In the genomic region with DNA sequence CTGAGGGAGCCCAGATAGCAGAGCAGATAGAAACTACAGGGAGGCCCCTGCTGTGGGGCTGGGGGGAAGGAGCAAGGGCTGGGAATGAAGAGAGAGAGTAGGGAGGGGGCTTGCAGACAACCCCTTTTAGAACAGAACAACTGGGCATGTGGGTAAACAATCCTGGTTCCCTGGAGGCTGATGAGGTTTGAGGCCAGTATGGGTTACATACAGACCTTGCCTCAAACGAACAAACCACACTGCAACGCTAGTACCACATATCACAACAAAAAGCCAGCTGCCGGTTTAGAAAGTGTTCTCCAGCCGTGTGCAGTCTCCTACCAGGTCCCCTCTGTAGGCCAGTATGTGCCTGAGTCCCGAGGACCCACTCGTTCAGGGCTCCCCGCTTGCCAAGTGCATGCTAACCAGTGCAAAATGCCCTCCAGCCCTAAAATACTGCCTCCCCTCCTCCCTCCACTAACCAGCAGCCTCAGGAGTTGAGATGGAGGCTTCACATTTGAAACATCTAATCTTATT, we compare ENCODE assay signal across 10 mouse cellular contexts. TPM values are rescaled to one million over a fixed set of nuclear protein-coding genes. Genes with fewer than 3 reads are reported as not detected.
A peak's percentile ranks its signal among the peaks of the same experiment; 100 is the strongest.
DNase-seq lines count a peak whose midpoint lies in the region; ATAC-seq and TF ChIP-seq lines count a peak whose summit lies in the region.
"Had no signal": no experiment of that assay in that cellular context is flagged by ENCODE, and none has a peak within 500 bp of the region (broad histone marks: within the 10 kb centered on the region; RNA-seq: fewer than 3 reads in every experiment).

No protein-coding gene starts in this region.

- H3K27me3 ChIP-seq in heart, embryonic 14.5 days (ENCODE audit: control insufficient read depth, insufficient read depth, low read length): no peaks in the 10 kb centered on the region
- no peaks in the 10 kb centered on the region for H3K27me3 ChIP-seq in lung, embryonic 16.5 days (ENCODE audit: control insufficient read depth, insufficient read depth, low read depth, low read length)
- no peaks in the 10 kb centered on the region for H3K27me3 ChIP-seq in embryonic facial prominence, embryonic 15.5 days
- H3K27me3 ChIP-seq in liver, postnatal 0 days (ENCODE audit: insufficient read depth, low read length): no peaks in the 10 kb centered on the region

- TF ChIP-seq EP300 in liver, postnatal 0 days (IDR thresholded peaks at IDR 0.05; ENCODE audit: low read depth): no peak

- ATAC-seq in heart, embryonic 14.5 days (ENCODE audit: insufficient number of reproducible peaks, insufficient read depth, low FRiP score, low read depth): no peak
- peak; percentile 35; the same call in 1 of the 2 replicates for ATAC-seq in lung, embryonic 16.5 days (ENCODE audit: low read depth)
- ATAC-seq in embryonic facial prominence, embryonic 15.5 days (ENCODE audit: insufficient number of reproducible peaks, low FRiP score, low TSS enrichment, low read depth): peak; percentile 63; the same call in 1 of the 2 replicates
- no peak for ATAC-seq in liver, postnatal 0 days

- peaks cover 13 to 35% of the 10 kb centered on the region in 2 experiments for H3K4me1 ChIP-seq in heart, embryonic 14.5 days (ENCODE audit: control insufficient read depth in 2 of 2, insufficient read depth in 2 of 2, low read length in 2 of 2)
- H3K4me1 ChIP-seq in lung, embryonic 16.5 days (replicated peaks; ENCODE audit: control insufficient read depth, insufficient read depth, low read length): peaks cover 21% of the 10 kb centered on the region
- peaks cover 22% of the 10 kb centered on the region for H3K4me1 ChIP-seq in embryonic facial prominence, embryonic 15.5 days
- peaks cover 12% of the 10 kb centered on the region; the same call in 1 of the 2 replicates for H3K4me1 ChIP-seq in liver, postnatal 0 days (ENCODE audit: insufficient read depth)

- no peaks in the 10 kb centered on the region for H3K36me3 ChIP-seq in heart, embryonic 14.5 days (ENCODE audit: control insufficient read depth, insufficient read depth, low read length)
- 0 out of 2 replicates have a peak, but pooled peaks cover 2% of the 10 kb centered on the region for H3K36me3 ChIP-seq in lung, embryonic 16.5 days (ENCODE audit: control insufficient read depth, insufficient read depth, low read length)
- no peaks in the 10 kb centered on the region for H3K36me3 ChIP-seq in embryonic facial prominence, embryonic 15.5 days
- no peaks in the 10 kb centered on the region for H3K36me3 ChIP-seq in liver, postnatal 0 days (replicated peaks; ENCODE audit: insufficient read depth, low read length)

- no peak for DNase-seq in heart, postnatal 4 days
- DNase-seq in lung, postnatal 10 days: no peak
- DNase-seq in liver, postnatal 0 days: no peak
- no peak for DNase-seq in left cerebral cortex, adult 18-20 months (ENCODE audit: low spot score in 2 of 2)
- DNase-seq in layer of hippocampus, adult 18-20 months (ENCODE audit: low spot score in 2 of 2): no peak
- DNase-seq: adrenal gland, postnatal 36 days; cerebellum, adult 18-20 months had no signal

- WGBS in heart, embryonic 14.5 days: 25% methylated on average over 7 of the region's 7 CpGs
- WGBS in lung, embryonic 16.5 days: 35% methylated on average over 7 of the region's 7 CpGs
- WGBS in embryonic facial prominence, embryonic 15.5 days: 18% methylated on average over 7 of the region's 7 CpGs
- WGBS in liver, postnatal 0 days (ENCODE audit: insufficient replicate concordance): 45% methylated on average over 7 of the region's 7 CpGs

- TF ChIP-seq CTCF in liver, postnatal 0 days (IDR thresholded peaks at IDR 0.05; ENCODE audit: low read depth): no peak

- H3K9me3 ChIP-seq in heart, embryonic 14.5 days (ENCODE audit: control insufficient read depth, low read length): no peaks in the 10 kb centered on the region
- no peaks in the 10 kb centered on the region for H3K9me3 ChIP-seq in lung, embryonic 16.5 days (ENCODE audit: control insufficient read depth, low read length)
- no peaks in the 10 kb centered on the region for H3K9me3 ChIP-seq in embryonic facial prominence, embryonic 15.5 days (replicated peaks)
- no peaks in the 10 kb centered on the region for H3K9me3 ChIP-seq in liver, postnatal 0 days (ENCODE audit: low read length)

- peak overlapping the region; percentile 21 to 37; a peak in 2 of 4 replicates for H3K27ac ChIP-seq in heart, embryonic 14.5 days (replicated peaks in 1 of 2; ENCODE audit: control insufficient read depth in 1 of 2, insufficient read depth in 1 of 2, low read depth in 2 of 2, low read length in 2 of 2)
- peak overlapping the region; percentile 43; the same call in 1 of the 2 replicates for H3K27ac ChIP-seq in lung, embryonic 16.5 days (ENCODE audit: low read length)
- H3K27ac ChIP-seq in embryonic facial prominence, embryonic 15.5 days (replicated peaks): peak overlapping the region; percentile 58
- H3K27ac ChIP-seq in liver, postnatal 0 days (ENCODE audit: low read depth): peak overlapping the region; percentile 9; the same call in 1 of the 2 replicates

- peak overlapping the region; percentile 46; the same call in 1 of the 2 replicates for H3K9ac ChIP-seq in heart, embryonic 14.5 days (ENCODE audit: low read length)
- H3K9ac ChIP-seq in lung, embryonic 16.5 days (ENCODE audit: low read length): peak overlapping the region; percentile 44; the same call in 1 of the 2 replicates
- H3K9ac ChIP-seq in embryonic facial prominence, embryonic 15.5 days: no peak overlapping the region
- H3K9ac ChIP-seq in liver, postnatal 0 days (replicated peaks): 0 out of 2 replicates have a peak overlapping the region, but pooled peaks have one; percentile 17

- H3K4me3 ChIP-seq in heart, embryonic 14.5 days (ENCODE audit: control insufficient read depth in 1 of 2, insufficient read depth in 1 of 2, low read depth in 1 of 2, low read length in 2 of 2): no peak overlapping the region
- no peak overlapping the region for H3K4me3 ChIP-seq in lung, embryonic 16.5 days (ENCODE audit: low read length)
- no peak overlapping the region for H3K4me3 ChIP-seq in embryonic facial prominence, embryonic 15.5 days (replicated peaks)
- H3K4me3 ChIP-seq in liver, postnatal 0 days (ENCODE audit: low read depth, low read length): no peak overlapping the region

- H3K4me2 ChIP-seq in heart, embryonic 14.5 days (ENCODE audit: low read length): 0 out of 2 replicates have a peak overlapping the region, but pooled peaks have one; percentile 8
- no peak overlapping the region for H3K4me2 ChIP-seq in lung, embryonic 16.5 days (ENCODE audit: low read depth, low read length)
- H3K4me2 ChIP-seq in embryonic facial prominence, embryonic 15.5 days (replicated peaks): no peak overlapping the region
- no peak overlapping the region for H3K4me2 ChIP-seq in liver, postnatal 0 days (ENCODE audit: low read depth, low read length)

RNA-seq across cellular contexts. Expression of gene Elovl5, which starts 32.6 kb away (rescaled TPM):
- 80.3 and 86.7 TPM in 2 replicates for polyA plus RNA-seq in heart, embryonic 14.5 days (2014; fragmentation: Nextera tagmentation; extraction: Ambion mirVana)
- 10 to 100 TPM; 64.3 to 67.8 TPM for total RNA-seq in heart, postnatal 4 days (2021)
- polyA plus RNA-seq in lung, embryonic 16.5 days (2015; fragmentation: Nextera tagmentation; extraction: Ambion mirVana): 94.6 and 96.3 TPM in 2 replicates
- 57.8 and 62.8 TPM in 2 replicates for polyA plus RNA-seq in embryonic facial prominence, embryonic 15.5 days (2015; fragmentation: Nextera tagmentation; extraction: Ambion mirVana)
- polyA plus RNA-seq in liver, postnatal 0 days (2015; fragmentation: Nextera tagmentation; extraction: Ambion mirVana): 107 and 112 TPM in 2 replicates
- 10 to 100 TPM; 63.7 to 64.2 TPM for total RNA-seq in left cerebral cortex, adult 18-20 months (2021)
- 10 to 100 TPM; 70.4 to 73.1 TPM for total RNA-seq in layer of hippocampus, adult 18-20 months (2021)

Comparison
In these comparisons a context has a peak if more than half of its experiments do, and no peak if none do; other contexts are left out.
1. ATAC-seq: peak in lung, embryonic 16.5 days (single experiment) and embryonic facial prominence, embryonic 15.5 days (single experiment); none in heart, embryonic 14.5 days (single experiment) and liver, postnatal 0 days (single experiment).
2. Peak in every context shown above with its lines, with median percentiles within 50 percentile points of each other: H3K27ac ChIP-seq.